Mouse (Mus musculus) inflammation-experienced regulatory T-cells, adult 6 months (primary cell): ENCODE data around the gene Klhl25. TPM values are rescaled to one million over a fixed set of nuclear protein-coding genes. Genes with fewer than 3 reads are reported as not detected.
"Not testable (repeated sequence)": the region's sequence is repeated elsewhere in the genome, so short reads cannot be mapped to it uniquely, and the experiment has no call there.

Source experiments
- ATAC-seq: one replicate; pipeline ENCODE4 v1.8.0; 2017
- polyA plus RNA-seq, 3 experiments: library from polyadenylated mRNA; unstranded; fragments of 100-300 nt; shearing (Covaris generic); gene quantifications; one replicate each; pipeline ENCODE4 v1.2.1; 2017

Gene Klhl25
- polyA plus RNA-seq, 3 experiments from 2014 or later = 10.0 to 15.1 (median 14.4) TPM

DNA sequence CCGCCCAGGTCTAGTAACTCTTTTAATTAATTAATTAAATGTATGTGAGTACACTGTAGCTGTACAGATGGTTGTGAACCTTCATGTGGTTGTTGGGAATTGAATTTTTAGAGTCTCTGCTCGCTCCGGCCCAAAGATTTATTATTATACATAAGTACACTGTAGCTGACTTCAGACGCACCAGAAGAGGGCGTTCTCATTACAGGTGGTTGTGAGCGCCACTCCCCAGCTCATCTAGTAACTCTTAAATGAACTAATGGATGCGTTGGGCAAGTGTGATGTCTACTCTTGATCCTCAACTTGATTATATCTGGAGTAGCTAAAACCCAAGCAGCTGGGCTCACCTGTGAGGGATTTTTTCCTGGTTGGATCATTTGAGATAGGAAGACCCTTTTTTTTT is 1.2 kb upstream of the Klhl25 start:
- ATAC-seq = no peak

DNA sequence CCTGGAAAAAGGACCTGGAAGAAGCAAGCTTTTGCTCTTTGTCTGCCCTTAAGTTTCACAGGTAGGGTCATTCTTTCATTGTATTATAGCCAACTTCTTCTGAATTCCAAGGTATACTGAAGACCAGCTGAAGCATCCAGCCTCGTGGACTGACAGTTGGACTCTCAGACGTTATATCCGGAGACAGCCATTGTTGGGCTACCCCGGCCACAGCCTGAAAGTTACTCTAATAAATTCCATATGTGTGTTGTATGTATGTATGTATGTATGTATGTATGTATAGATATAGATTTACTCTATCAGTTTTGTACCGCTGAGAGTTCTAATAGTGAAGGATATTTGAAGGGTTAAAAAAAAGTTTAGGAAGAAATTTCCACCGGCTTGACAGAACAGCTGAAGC is 621 bp upstream of the Klhl25 start:
- ATAC-seq = no peak

DNA sequence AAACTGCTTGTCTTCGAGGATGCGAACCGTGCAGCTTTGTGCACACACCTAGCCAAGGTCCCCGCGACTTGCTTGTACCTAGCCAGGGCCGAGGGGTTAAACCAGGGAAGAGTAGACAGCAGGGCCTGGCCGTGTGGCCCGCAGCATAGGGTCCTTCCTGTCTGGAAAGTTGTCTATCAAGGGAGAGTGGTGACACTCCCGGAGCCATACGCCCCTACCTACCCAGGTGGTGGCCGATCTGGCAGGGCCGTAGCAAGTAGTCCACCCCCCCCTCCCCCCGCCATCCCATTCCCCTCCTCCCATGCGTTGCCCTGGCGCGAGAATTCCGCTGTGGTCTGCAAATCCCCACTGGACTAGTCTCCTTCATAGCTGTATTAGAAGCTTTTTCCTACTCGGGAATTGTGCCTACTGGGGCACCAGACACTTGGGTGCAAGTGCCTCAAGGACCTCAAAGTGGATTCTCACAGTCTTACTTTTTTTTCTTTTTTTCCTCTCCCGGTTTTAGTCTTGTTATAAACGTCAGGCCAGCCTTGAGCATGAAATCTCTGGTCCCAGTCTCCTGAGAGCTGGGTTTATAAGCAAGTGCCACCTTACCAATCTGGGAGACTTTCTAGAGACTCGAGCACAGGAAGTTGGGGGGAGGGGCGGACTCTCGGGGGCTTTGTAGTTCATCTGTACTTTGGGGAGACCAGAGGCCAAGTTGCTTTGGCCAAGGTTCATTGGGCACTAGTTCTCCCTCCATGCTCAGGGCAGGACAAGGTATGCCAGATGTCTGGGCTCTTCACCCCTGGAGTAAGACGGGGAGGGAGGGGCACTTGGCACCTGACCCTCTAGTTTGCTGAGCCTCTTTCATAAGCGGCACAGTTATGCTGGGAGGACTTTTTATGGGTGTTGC is 913 bp downstream of the Klhl25 start:
- ATAC-seq = peak; percentile 19

DNA sequence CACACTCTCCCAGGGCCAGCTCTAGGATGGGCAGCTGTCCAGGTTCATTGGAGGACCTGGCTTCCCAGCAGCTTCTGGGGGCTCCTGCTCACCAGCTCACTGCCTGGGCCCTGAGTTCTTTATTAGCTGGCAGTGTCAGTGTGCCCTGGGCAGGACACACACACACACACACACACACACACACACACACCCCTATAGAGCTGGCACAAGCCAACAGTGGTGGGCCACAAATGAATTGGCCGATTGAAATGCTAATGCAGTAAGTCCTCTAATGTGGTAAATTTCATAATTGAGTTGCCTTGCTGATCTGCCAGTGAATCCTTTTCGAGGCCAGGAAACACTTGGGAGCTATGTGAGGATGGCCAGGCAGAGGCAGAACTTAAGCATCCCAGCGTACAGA is 2.3 kb downstream of the Klhl25 start:
- not testable (repeated sequence) for ATAC-seq

DNA sequence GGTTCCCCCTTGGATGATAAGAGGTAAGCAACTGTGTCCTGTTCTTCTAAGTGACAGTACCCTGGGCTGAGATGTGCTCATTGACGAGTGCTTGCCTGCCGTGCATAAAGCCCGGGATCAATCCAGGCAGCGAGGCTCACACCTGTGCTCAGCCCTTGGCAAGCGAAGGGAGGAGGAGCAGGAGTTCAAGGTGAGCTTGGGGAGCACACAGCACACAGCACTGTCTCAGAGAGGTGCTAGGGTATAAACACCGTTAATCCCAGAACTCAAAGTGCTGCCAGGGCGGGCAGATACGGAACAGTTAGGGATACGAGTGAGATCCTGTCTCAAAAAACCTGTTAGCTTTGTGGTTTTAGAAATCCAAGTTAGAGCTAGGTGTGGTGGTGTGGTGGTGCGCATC is 3.2 kb downstream of the Klhl25 start:
- ATAC-seq = no peak

DNA sequence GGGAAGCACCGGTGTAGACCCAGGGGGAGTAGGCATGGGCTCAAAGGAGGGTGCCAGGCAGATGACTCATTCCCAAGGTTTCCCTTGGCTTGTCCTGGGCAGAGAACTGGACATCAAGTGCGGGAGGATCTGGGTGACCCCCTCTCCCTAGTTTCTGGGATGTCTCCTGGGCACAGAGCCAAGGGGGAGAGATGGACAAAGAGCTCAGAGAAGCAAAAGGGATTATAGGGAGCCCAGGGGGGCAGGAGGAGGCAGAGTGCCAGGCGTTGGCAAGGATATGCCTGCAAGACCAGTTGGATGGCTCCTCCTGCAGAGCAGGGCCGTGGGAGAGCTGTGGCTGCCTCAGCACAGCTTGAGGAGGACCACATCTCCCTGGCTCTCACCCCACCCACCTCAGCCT is 4.3 kb downstream of the Klhl25 start:
- no peak for ATAC-seq

DNA sequence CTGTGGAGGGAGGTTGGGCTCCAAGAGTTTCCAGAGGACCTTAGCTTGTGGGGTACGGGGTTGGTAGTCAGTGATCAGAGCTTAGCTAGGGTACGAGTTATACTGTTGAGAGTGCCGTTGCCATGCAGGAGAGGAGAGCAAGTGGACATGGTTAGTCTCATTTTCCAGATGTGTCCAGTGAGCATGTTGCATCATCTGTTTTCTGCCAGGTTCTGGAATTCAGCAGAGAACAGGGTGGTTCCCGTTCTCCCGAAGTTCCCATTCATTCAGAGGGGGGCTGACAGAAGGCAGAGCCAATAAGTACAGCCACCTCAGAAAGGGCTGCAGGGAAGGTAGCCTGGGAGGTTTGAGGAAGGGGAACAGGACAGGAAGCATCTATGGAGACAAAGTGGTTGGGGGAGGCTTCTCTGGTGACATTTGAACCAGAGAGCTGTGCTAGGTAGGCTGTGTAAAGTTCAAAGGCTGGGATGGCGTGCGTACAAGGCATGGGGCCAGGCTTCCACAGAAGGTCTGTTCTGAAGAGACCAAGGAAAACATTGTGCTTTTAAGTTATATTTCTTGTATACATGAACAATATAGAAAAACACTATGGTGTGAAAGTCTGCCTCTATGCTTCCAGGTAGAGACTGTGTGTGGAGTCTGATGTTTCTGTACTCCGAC is 5.2 kb downstream of the Klhl25 start:
- ATAC-seq = no peak

DNA sequence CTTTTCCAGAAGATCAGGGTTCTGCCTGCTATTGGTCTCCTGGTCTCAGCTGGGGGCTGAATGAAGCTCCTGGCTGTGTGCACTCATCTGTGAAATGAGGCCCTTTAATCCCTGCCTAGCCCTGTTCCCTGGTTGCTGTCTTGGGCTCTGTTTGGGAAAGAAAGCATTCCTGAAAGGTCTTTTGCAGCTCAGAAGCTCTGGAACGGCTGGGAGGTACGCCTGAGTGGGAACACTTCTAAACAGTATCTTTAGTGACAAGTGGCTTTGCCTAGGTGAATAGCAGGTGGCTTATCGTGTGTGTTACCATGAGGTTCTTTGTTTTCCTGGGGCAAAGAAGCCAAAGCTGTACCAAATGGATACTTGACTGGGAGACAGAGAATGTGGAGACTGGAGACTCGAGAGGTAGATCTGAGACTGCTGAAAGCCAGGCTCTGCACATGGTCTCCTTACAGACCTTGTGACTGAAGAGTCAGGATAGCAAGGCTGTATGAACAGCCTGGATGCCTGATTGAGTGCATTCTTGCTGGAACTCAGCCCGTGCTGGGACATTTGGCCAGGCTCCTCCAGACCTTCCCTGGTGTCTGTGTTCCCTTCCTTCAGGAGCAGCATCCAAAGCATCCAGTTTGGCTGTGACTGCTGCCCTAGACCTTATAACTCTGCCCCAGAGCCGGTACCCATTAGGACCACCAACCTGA is 6.3 kb downstream of the Klhl25 start:
- no peak for ATAC-seq

DNA sequence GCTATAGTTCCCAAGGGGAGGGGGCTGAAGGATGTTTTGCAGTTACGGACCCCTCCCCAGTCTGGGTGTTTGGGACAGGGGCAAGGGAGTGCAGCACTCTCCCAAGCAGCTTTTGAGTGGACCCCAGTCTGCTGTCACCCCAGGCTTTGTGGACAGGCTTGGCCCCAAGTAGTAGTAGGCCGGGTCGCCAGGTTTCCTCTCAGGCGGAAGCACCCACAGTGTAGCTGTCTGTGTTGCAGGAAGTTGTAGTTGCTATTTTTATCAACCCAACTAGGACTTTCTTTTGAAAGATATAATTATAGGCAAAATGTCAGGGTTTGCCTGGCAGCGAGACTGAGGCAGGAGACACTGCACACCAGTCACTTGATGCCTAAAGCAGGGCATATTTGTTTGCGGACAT is 6.9 kb downstream of the Klhl25 start:
- ATAC-seq = peak; percentile 86

DNA sequence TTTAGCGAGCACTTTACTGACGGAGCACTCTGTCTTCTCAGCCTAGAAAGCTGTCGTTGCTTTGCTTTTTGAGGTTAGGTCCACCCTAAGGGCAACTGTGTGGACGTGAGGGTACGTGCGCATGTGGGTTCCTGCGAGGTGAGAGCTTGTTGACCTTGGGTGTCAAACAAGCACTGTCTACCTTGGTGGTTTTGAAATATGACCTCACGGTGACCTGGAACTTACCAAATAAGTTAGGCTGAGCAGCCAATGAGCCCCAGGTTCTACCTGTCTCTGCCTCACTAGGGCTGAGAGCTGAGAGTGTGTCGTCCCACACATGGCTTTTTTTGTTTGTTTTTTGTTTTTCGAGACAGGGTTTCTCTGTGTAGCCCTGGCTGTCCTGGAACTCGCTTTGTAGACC is 8.1 kb downstream of the Klhl25 start:
- no peak for ATAC-seq

DNA sequence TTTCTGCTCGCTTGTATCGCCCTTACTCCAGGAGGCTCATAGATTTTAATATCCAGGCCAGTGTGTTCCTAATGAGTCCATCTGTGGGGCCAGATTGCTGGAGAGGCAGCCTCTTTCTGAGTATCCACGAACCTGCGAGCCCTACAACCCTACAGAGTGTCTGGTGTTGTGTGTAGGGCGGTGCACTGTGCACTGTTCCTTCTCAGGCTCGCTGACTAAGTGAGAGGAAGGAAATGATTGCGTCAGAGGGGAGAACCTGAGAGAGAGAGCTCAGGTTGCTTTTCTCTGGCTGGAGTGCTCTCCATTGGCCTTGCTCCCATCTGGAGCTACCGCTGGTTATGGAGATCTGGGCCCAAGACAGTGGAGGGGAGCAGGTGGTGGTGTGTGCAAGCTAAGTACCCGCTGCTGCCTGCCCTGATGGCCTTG is 11.7 kb downstream of the Klhl25 start:
- ATAC-seq = no peak

DNA sequence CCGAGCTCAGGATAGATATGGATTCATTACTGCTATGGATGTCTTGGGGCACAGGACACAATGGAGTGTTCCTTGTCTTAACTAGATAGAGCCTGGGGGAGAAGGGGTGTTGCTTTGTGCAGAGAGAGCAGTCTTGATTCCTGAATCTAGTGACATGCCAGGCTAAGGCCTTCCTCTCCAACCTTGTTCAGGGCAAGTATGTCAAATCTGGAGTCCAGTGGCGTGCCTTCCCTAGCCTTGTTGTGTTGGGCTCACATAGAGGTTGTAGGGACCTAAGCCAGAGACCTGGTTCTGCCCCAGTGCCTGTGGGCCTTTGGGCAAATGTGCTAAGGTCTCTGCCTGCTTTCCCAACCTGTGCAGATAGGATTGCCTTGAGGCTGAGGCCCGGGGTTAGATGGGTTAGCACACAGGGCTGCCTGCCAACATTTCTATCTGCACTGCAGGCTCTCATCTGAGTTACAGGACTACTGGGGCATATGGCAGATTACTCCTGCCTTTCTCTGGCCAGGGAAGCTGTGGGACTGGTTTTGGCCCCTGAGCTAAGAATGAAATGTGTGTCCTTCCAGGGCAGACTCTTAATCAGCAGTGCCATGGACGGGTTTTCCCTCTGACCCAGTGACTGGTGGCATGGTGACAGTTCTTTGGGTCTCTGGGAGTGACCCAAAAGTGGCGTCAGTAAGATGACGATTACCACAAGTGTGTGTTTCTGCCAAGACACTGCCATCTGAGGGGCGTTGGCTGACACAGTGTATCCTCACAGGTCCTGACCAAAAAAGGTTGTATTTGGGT is 13.7 kb downstream of the Klhl25 start:
- ATAC-seq = not testable (repeated sequence)

DNA sequence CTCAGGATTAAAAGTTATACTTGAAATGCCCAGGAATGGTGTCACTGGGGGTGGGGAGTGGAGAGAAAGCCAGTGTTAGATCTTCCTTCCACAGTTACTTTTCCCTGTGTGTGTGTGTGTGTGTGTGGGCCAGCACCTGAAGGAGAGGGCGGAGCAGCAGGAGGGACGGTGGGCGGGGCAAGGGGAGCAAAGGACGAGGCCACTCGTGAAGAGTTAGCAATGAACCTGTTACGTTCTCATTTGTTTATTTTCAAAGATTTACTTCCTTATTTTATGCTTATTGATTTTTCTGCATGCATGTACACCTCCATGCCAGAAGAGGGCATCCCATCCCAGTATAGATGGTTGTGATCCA is 14.3 kb downstream of the Klhl25 start:
- ATAC-seq = not testable (repeated sequence)

DNA sequence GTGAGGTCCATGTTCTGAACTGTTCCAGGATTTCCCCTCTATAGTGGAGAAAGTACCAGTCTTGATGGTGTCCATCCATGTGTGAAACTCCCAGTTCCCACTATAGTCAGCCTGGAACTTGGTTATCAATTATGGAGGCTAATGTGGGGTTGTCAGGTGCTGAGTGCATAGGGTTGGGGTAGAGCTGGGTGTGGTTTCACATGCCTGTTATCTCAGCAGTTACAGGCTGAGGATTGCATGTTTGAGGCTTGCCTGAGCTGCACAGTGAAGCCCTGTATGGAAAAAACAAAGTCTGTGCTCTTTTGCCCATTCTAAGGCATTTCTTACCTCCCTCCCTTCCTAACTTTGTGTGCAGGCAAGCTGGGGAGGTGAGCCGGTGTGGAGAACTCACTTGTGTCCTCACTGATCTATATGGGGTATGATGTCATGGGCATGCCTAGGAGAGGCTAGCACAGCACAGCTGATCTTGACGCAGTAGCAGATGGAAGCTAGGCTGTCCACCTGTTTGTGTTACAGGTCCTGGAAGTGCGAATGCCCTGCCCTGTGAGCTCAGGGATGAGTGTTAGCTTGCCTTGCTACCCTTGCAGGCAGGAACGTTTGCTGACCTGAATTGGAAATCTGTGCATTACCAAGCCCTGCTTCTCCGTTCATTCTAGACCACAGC is 15.3 kb downstream of the Klhl25 start:
- ATAC-seq = not testable (repeated sequence)

DNA sequence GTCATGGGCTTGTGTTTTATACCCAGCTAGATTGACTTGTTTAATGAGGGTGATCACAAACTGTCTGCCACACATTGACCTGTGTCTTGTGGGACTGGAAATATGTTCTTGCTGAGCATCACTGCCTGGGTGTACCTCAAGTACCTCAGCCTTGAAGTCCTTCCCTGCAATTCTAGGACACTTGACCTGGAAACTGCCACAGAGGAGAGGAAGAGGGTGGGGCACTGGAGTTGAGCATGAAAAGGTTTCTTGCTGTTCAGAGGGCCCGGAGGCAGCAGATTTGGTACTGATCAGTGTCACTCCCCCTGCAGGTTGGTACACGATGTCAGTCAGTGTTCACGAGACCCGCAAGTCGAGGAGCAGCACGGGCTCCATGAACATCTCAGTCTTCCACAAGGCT is 16.9 kb downstream of the Klhl25 start:
- no peak for ATAC-seq

DNA sequence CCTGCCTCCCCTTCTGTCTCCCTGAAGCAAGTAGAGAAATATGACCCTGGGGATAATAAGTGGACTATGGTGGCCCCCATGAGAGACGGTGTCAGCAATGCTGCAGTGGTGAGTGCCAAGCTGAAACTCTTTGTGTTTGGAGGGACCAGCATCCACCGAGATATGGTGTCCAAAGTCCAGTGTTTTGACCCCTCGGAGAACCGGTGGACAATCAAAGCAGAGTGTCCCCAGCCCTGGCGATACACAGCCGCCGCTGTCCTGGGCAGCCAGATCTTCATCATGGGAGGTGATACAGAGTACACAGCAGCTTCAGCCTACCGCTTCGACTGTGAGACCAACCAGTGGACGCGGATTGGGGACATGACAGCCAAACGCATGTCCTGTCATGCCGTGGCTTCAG is 18.4 kb downstream of the Klhl25 start:
- no peak for ATAC-seq

DNA sequence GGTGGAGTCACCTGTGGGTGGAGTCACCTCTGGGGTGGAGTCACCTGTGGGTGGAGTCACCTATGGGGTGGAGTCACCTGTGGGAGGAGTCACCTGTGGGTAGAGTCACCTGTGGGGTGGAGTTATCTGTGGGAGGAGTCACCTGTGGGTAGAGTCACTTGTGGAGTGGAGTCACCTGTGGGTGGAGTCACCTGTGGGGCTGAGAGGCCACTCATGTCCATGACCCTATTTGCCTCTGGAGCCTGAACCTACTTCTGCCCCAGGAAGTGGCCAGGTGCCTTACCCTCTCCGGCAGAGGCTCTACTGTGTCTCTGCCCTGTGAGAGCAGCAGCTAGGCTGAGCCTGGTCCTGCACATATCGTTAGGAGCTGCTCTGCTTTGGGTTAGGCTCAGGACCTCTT is 20.6 kb downstream of the Klhl25 start:
- no peak for ATAC-seq

DNA sequence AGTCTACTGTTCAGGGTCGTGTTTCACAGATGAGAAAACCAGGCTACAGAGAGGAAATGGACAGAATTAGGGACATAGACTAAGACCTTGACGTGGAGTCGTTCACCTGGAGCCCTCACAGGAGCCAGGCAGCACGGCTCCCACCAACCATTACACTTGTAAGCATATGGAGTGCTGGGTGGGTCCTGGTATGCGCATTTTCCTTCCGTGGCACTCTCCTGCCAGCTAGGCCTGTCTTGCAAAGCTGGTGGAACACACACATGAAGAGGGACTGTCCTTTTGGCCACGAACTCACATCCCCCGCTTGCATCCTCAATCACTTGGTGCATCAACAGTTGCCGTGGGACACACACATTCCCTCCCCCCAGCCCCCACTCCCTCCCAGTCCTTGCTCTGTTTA is 22.4 kb downstream of the Klhl25 start:
- ATAC-seq = no peak

DNA sequence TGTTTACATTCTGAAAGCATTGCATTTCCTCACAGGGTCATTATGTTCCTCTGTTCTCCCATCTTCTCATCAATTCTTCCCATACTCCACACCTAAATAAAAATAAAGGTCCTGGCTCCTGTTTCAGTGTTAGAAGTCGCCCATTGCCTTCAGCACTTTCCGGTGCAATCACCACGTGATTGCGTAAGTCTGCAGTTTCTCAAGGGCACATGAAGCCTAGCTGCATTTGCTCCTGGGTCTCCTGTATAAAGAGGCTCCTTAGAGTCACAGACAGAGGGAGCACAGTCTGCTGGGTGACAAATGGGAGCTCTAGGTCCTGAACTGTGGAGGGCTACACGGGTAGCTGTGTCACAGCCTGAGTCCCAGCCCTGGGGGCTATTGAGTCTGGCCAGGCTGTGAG is 24.1 kb downstream of the Klhl25 start:
- ATAC-seq = no peak

DNA sequence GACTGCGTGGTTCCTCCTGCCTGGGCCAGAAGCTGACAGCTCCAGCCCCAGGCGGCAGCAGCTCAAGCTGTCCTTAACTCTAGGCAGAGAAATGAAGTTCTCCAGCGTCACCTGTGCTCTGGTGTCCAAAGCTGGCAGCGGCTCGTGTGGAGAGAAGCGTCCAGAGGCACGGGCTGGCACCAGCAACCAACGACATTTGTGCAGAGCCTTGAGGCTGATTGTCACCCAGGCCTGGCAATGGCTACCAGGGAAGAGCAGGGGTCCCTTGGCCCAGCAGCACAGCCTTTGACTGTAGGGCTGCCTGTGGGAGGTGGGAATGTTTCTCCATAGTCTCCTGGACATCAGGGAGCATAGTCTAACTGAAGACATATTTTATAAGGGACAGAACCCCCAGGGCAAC is 24.6 kb downstream of the Klhl25 start:
- ATAC-seq = no peak

DNA sequence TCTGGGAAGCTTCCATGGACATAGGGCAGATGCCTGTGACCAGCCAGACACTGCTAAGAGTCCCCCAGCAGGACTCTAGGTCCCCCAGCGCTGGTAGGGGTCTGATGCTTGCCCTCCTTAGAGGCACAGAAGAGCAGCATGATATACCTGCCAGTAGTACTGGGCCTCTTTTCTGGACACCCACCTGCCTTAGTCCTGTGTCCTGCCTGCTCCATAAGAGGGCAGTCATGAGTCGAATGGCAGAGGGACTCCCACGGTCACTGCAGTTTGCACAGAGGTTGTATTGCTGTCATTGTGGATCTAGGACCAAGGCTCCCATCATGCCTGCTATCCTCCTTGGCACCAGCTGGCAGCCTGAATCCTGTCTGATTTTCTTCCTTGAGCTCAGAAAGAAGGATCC is 25.1 kb downstream of the Klhl25 start:
- ATAC-seq = no peak

DNA sequence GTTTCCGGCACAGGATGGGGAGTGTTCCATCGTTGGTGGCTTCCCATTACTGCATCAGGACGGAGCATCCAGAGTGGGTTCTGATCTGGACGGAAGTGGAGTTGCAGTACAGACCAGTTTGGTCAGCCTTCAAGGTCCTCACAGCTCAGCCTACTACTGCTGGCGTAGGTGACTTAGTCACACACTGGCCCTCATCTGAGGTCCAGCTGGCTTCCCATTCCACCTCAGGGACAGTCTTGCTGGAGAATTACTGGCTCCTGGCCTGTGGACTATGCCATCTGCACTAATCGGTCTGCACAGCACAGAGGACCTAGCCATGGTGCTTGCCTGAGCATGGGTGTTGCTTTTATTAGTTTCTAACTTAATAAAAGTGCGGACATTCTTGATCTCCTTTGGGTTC is 25.6 kb downstream of the Klhl25 start:
- no peak for ATAC-seq
